8 mouse cellular contexts compared by ENCODE assay signal in the genomic region with DNA sequence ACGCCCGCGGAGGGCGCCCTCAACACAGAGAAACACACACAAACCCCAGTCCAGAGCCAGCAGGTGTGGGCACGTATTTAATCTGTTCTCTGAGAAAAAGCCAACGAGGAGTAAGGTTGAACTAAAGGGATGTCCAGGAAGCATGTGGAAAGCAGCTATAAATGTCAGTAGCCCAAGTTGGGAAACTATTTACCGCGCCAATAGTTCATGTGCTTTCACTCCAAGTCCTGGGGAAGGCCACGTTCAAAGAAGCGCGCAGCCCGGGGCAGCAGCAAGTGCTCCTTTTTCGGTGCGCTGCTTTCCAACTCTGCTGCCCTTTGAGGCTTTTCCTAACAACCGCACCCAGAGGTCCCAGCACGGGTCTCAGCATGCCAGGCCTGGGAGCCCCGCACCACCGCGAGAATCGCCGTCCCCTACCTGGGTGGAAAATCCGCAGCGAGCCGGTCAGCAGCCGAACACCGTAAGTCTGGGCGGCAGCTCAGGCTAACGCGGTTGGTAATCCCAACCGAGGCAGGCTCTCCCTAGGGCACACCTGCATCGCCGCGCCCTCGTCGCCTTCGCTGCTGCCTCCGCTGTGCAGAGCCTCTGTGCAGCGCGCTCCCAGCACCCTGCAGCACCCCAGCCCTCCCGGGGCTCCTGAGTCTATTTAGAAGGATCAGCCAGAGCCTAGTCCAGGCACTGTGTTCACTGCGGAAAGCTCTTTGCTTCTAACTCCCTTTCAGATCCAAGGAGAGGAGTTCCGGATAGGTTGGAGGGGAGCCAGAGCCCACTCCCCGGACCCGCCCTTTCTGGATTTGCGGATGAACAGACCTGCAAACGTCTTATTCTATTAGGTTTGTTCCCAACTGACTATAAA. TPM values are rescaled to one million over a fixed set of nuclear protein-coding genes. Genes with fewer than 3 reads are reported as not detected.
DNase-seq lines count a peak whose midpoint lies in the region; ATAC-seq and TF ChIP-seq lines count a peak whose summit lies in the region.

A gene (minus strand): TSS at position 806 of the 856 bp plus-strand sequence.

- no peak for TF ChIP-seq EP300 in liver, embryonic 14.5 days (IDR thresholded peaks at IDR 0.05; ENCODE audit: low read depth)

- peak within 1 kb of the TSS; percentile 80 for H3K4me2 ChIP-seq in embryonic facial prominence, embryonic 12.5 days (replicated peaks)
- H3K4me2 ChIP-seq in hindbrain, embryonic 16.5 days (ENCODE audit: low read length) = peak within 1 kb of the TSS; percentile 99
- H3K4me2 ChIP-seq in liver, embryonic 14.5 days (ENCODE audit: low read depth) = peak within 1 kb of the TSS; percentile 20; the same call in 1 of the 2 replicates

- WGBS in embryonic facial prominence, embryonic 12.5 days = under 1% methylated on average over 46 of the region's 46 CpGs
- under 1% methylated on average over 45 of the region's 46 CpGs for WGBS in hindbrain, embryonic 16.5 days
- WGBS in liver, embryonic 14.5 days (ENCODE audit: insufficient replicate concordance) = 2% methylated on average over 46 of the region's 46 CpGs

- ATAC-seq in embryonic facial prominence, embryonic 12.5 days (ENCODE audit: insufficient number of reproducible peaks, insufficient read depth, low FRiP score, low TSS enrichment) = peak; percentile 41
- peak; percentile 78 for ATAC-seq in hindbrain, embryonic 16.5 days
- no peak for ATAC-seq in liver, embryonic 14.5 days (ENCODE audit: insufficient read depth)

- H3K4me1 ChIP-seq in embryonic facial prominence, embryonic 12.5 days = peaks cover 4% of the 10 kb centered on the region; the same call in 1 of the 2 replicates
- H3K4me1 ChIP-seq in hindbrain, embryonic 16.5 days (ENCODE audit: control insufficient read depth, insufficient read depth, low read depth, low read length) = peaks cover 9% of the 10 kb centered on the region
- no peaks in the 10 kb centered on the region for H3K4me1 ChIP-seq in liver, embryonic 14.5 days (replicated peaks; ENCODE audit: control insufficient read depth in 2 of 2, insufficient read depth in 2 of 2, low read length in 1 of 2)

- no peaks in the 10 kb centered on the region for H3K9me3 ChIP-seq in embryonic facial prominence, embryonic 12.5 days
- H3K9me3 ChIP-seq in hindbrain, embryonic 16.5 days (ENCODE audit: control insufficient read depth, low read length) = no peaks in the 10 kb centered on the region
- H3K9me3 ChIP-seq in liver, embryonic 14.5 days (ENCODE audit: control insufficient read depth, low read length) = no peaks in the 10 kb centered on the region

- no peaks in the 10 kb centered on the region for H3K36me3 ChIP-seq in embryonic facial prominence, embryonic 12.5 days
- no peaks in the 10 kb centered on the region for H3K36me3 ChIP-seq in hindbrain, embryonic 16.5 days (ENCODE audit: control insufficient read depth, insufficient read depth, low read length)
- no peaks in the 10 kb centered on the region for H3K36me3 ChIP-seq in liver, embryonic 14.5 days (replicated peaks; ENCODE audit: control insufficient read depth, insufficient read depth, low read depth)

- no peak within 1 kb of the TSS for H3K27ac ChIP-seq in embryonic facial prominence, embryonic 12.5 days
- peak within 1 kb of the TSS; percentile 60; the same call in 1 of the 2 replicates for H3K27ac ChIP-seq in hindbrain, embryonic 16.5 days (ENCODE audit: low read depth, low read length)
- no peak within 1 kb of the TSS for H3K27ac ChIP-seq in liver, embryonic 14.5 days

- no peak for TF ChIP-seq CTCF in liver, embryonic 14.5 days (IDR thresholded peaks at IDR 0.05; ENCODE audit: low read depth)

- DNase-seq in layer of hippocampus, adult 11-12 months (ENCODE audit: low spot score) = peak; percentile 24
- no peak for DNase-seq in layer of hippocampus, adult 9-11 months
- DNase-seq in adrenal gland, postnatal 36 days = peak; percentile 27 to 35
- DNase-seq in liver, embryonic 14.5 days (ENCODE audit: low read depth in 3 of 3, low spot score in 3 of 3) = no peak
- peak; percentile 59 for DNase-seq in right cerebral cortex, adult 18-20 months
- DNase-seq in spleen, postnatal 36 days (ENCODE audit: low spot score in 2 of 2) = no peak

- H3K9ac ChIP-seq in embryonic facial prominence, embryonic 12.5 days = peak within 1 kb of the TSS; percentile 25; the same call in 1 of the 2 replicates
- H3K9ac ChIP-seq in hindbrain, embryonic 16.5 days (ENCODE audit: low read depth, low read length) = peak within 1 kb of the TSS; percentile 75
- no peak within 1 kb of the TSS for H3K9ac ChIP-seq in liver, embryonic 14.5 days (replicated peaks)

- peak within 1 kb of the TSS; percentile 44 for H3K4me3 ChIP-seq in embryonic facial prominence, embryonic 12.5 days
- peak within 1 kb of the TSS; percentile 63 for H3K4me3 ChIP-seq in hindbrain, embryonic 16.5 days (ENCODE audit: low read length)
- H3K4me3 ChIP-seq in liver, embryonic 14.5 days (ENCODE audit: insufficient read depth in 1 of 2, low read depth in 2 of 2, low read length in 2 of 2) = no peak within 1 kb of the TSS

- H3K27me3 ChIP-seq in embryonic facial prominence, embryonic 12.5 days = peaks cover 38% of the 10 kb centered on the region
- H3K27me3 ChIP-seq in hindbrain, embryonic 16.5 days (replicated peaks; ENCODE audit: control insufficient read depth, insufficient read depth, low read length) = peaks cover 8% of the 10 kb centered on the region
- peaks cover 19% of the 10 kb centered on the region for H3K27me3 ChIP-seq in liver, embryonic 14.5 days (ENCODE audit: control insufficient read depth, insufficient read depth, low read length)

RNA-seq across cellular contexts. Expression of the gene that starts here (rescaled TPM):
- under 1 TPM; 0.26 to 0.30 TPM for total RNA-seq in adrenal gland, postnatal 36 days (2021)
- polyA plus RNA-seq in embryonic facial prominence, embryonic 12.5 days (2016; fragmentation: Nextera tagmentation; extraction: Ambion mirVana) = 0.94 and 1.3 TPM in 2 replicates
- polyA plus RNA-seq in hindbrain, embryonic 16.5 days (2015; fragmentation: Nextera tagmentation; extraction: Ambion mirVana) = 20.4 and 23.5 TPM in 2 replicates
- 0.01 and 0.02 TPM in 2 replicates for polyA plus RNA-seq in liver, embryonic 14.5 days (2012; rRNA removed)
- not detected in 2 replicates for polyA plus RNA-seq in liver, embryonic 14.5 days (2014; fragmentation: Nextera tagmentation; extraction: Ambion mirVana)

Comparison
In these comparisons a context has a peak if more than half of its experiments do, and no peak if none do; other contexts are left out.
1. DNase-seq: peak in layer of hippocampus, adult 11-12 months (single experiment) and right cerebral cortex, adult 18-20 months (single experiment); none in layer of hippocampus, adult 9-11 months (single experiment), liver, embryonic 14.5 days (0 of 3) and spleen, postnatal 36 days (0 of 2).
2. Peak in DNase-seq in adrenal gland, postnatal 36 days; RNA of the gene not detected or under 1 TPM.
3. H3K4me2 ChIP-seq: peak in every context shown above with its lines; median percentile 99 in hindbrain, embryonic 16.5 days; 80 in embryonic facial prominence, embryonic 12.5 days; 20 in liver, embryonic 14.5 days.
4. H3K4me3 ChIP-seq: peak in embryonic facial prominence, embryonic 12.5 days (single experiment) and hindbrain, embryonic 16.5 days (single experiment); none in liver, embryonic 14.5 days (0 of 2).